Mouse (Mus musculus): ENCODE results near the gene Vapa. TPM values are rescaled to one million over a fixed set of nuclear protein-coding genes. Genes with fewer than 3 reads are reported as not detected.

Gene Vapa
- polyA plus RNA-seq, 1 experiment from 2014 or later, result 55.8 TPM

Other genes starting within 250 kb of the Vapa start
- not detected in 2 replicates for gene Tmem232, start 72.8 kb downstream of the Vapa start, polyA plus RNA-seq (2015; fragmentation: Nextera tagmentation; extraction: Ambion mirVana)
- gene Txndc2, start 28.6 kb upstream of the Vapa start, polyA plus RNA-seq (2015; fragmentation: Nextera tagmentation; extraction: Ambion mirVana), result not detected in 2 replicates
- 6.0 and 6.9 TPM in 2 replicates for gene Rab31, start 159.2 kb upstream of the Vapa start, polyA plus RNA-seq (2015; fragmentation: Nextera tagmentation; extraction: Ambion mirVana)
- 9.0 and 9.4 TPM in 2 replicates for gene Ppp4r1, start 169.0 kb upstream of the Vapa start, polyA plus RNA-seq (2015; fragmentation: Nextera tagmentation; extraction: Ambion mirVana)